Comparison of ENCODE assay signal across 14 mouse cellular contexts in the genomic region with DNA sequence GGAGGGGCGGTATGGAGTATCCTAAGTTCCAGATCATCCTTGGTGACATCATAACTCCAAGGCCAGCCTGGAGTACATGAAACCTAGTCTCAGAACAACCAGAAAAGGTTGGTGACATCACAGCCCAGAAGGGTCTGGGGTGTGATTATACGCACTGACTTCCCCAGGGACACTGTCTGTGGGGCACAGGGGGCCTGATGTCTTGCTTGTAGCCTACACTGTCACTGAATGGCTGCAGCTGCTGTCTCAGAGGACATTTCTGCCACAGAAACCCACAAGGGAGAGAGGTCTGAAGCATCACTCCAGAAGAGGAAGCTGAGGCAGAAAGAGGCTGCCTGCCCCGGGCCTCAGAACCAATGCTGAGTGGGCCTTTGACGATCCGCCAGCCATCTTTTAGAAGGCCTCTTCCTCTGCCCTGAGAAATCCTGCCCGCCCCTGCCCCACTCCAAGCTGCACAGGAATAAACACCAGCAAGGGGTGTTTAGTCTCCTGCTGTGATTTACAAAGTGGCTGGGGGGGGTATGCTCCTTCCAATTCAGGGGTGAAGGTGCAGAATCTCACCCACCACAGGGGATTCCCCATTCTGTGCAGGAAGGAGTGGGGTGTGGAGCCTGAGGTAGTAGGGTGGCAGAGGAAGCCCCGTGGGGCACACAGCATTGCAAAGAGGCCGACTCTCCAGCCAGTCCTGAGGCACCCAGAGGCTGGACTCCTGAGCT. TPM values are rescaled to one million over a fixed set of nuclear protein-coding genes. Genes with fewer than 3 reads are reported as not detected.
DNase-seq lines count a peak whose midpoint lies in the region; TF ChIP-seq lines count a peak whose summit lies in the region.
"Had no signal": no experiment of that assay in that cellular context is flagged by ENCODE, and none has a peak within 500 bp of the region (broad histone marks: within the 10 kb centered on the region; RNA-seq: fewer than 3 reads in every experiment).

No protein-coding gene starts in this region.

- intact Hi-C loops in left cerebral cortex, postnatal 14 days (cut with DNase I) = no loop called here

- H3K4me1 ChIP-seq in spleen, adult 2 months (ENCODE audit: control insufficient read depth, insufficient read depth, insufficient read length) = peaks cover 40% of the 10 kb centered on the region; the same call in 1 of the 2 replicates
- peaks cover 34% of the 10 kb centered on the region for H3K4me1 ChIP-seq in limb, embryonic 10.5 days

- peak overlapping the region; percentile 83 for H3K27ac ChIP-seq in spleen, adult 2 months (ENCODE audit: insufficient read depth, low read length)
- peak overlapping the region; percentile 54; the same call in 1 of the 2 replicates for H3K27ac ChIP-seq in limb, embryonic 10.5 days
- H3K27ac ChIP-seq: heart, adult 2 months; liver, embryonic 12.5 days had no signal

- no peak for TF ChIP-seq POLR2A in spleen, adult 2 months (IDR thresholded peaks at IDR 0.05; ENCODE audit: low read depth, low read length)

- no peak for TF ChIP-seq CTCF in spleen, adult 2 months (IDR thresholded peaks at IDR 0.05; ENCODE audit: extremely low read depth, insufficient read depth, insufficient read length, insufficient replicate concordance)

- no peaks in the 10 kb centered on the region for H3K27me3 ChIP-seq in spleen, adult 2 months (ENCODE audit: control insufficient read depth, insufficient read depth, low read length)
- peaks cover 29% of the 10 kb centered on the region for H3K27me3 ChIP-seq in limb, embryonic 10.5 days (ENCODE audit: low read depth, poor library complexity, severe bottlenecking)

- peak in 1 of 2 experiments; percentile 58 for DNase-seq in spleen, adult 2 months (ENCODE audit: low read depth in 1 of 2, low spot score in 2 of 2)
- DNase-seq in spleen, postnatal 4 days (ENCODE audit: low spot score in 2 of 2) = no peak
- DNase-seq in T-cell, adult 2 months (ENCODE audit: low spot score) = peak; percentile 72
- no peak for DNase-seq in limb, embryonic 10.5 days (ENCODE audit: low spot score)
- peak; percentile 42 for DNase-seq in thymus, postnatal 4 days
- DNase-seq in testis, postnatal 10 days (ENCODE audit: low spot score) = no peak
- no peak for DNase-seq in left cerebral cortex, postnatal 14 days (ENCODE audit: low spot score in 2 of 2)
- DNase-seq: adrenal gland, postnatal 25 days; cerebellum, adult 11 months; heart, adult 2 months; kidney, adult 8-10 months; lung, postnatal 14 days; midbrain, embryonic 14.5 days had no signal

- peaks cover 7% of the 10 kb centered on the region for H3K36me3 ChIP-seq in spleen, adult 2 months (ENCODE audit: control insufficient read depth, insufficient read depth, low read length)
- no peaks in the 10 kb centered on the region for H3K36me3 ChIP-seq in limb, embryonic 10.5 days

- H3K9me3 ChIP-seq in limb, embryonic 10.5 days (replicated peaks) = no peaks in the 10 kb centered on the region
- H3K9me3 ChIP-seq: liver, embryonic 12.5 days had no signal

- 21% methylated on average over 8 of the region's 8 CpGs for WGBS in spleen, adult 2 months
- WGBS in limb, embryonic 10.5 days = 66% methylated on average over 8 of the region's 8 CpGs

- H3K4me3 ChIP-seq in spleen, adult 2 months (ENCODE audit: extremely low read depth, insufficient read depth, insufficient read length) = no peak overlapping the region
- no peak overlapping the region for H3K4me3 ChIP-seq in limb, embryonic 10.5 days
- H3K4me3 ChIP-seq: heart, adult 2 months; liver, embryonic 12.5 days had no signal

RNA-seq across cellular contexts. Expression of a gene that starts 35.8 kb away (rescaled TPM):
- polyA plus RNA-seq in spleen, adult 2 months (2012; rRNA removed) = 205 and 209 TPM in 2 replicates
- 4.1 and 7.2 TPM in 2 replicates for polyA plus RNA-seq in limb, embryonic 10.5 days (2016; fragmentation: Nextera tagmentation; extraction: Ambion mirVana)
- 10 to 100 TPM in 1 of 2 experiments, 1 to 10 TPM in 1; 9.5 to 10.1 TPM for total RNA-seq in left cerebral cortex, postnatal 14 days (2021)

Comparison
In these comparisons a context has a peak if more than half of its experiments do, and no peak if none do; other contexts are left out.
1. DNase-seq: peak in T-cell, adult 2 months (single experiment) and thymus, postnatal 4 days (single experiment); none in spleen, postnatal 4 days (0 of 2), limb, embryonic 10.5 days (single experiment), testis, postnatal 10 days (single experiment) and left cerebral cortex, postnatal 14 days (0 of 2).
2. RNA of a gene that starts 35.8 kb away (polyA plus RNA-seq): 205 to 209 TPM in spleen, adult 2 months; 4.1 to 7.2 TPM in limb, embryonic 10.5 days; every median in the first group is over 10 times any median in the second.